Mouse (Mus musculus) left cerebral cortex, adult 8-10 months (tissue): Measurements from ENCODE around the gene Cdv3. TPM values are rescaled to one million over a fixed set of nuclear protein-coding genes. Genes with fewer than 3 reads are reported as not detected.

Source experiments
- total RNA-seq, 4 experiments: library from RNA; stranded (reverse); gene quantifications; 2 replicates each; pipeline ENCODE4 v1.2.4; 2022

Cdv3 gene
- total RNA-seq, 4 experiments from 2014 or later: 73.2 to 87.3 (median 76.9) TPM

Other genes starting within 250 kb of the Cdv3 start
- 10 to 100 TPM; 17.5 to 18.8 (median 17.9) TPM for gene Srprb, start 163.7 kb downstream of the Cdv3 start, total RNA-seq
- gene Gm20425, start 135.5 kb downstream of the Cdv3 start, total RNA-seq: 10 to 100 TPM in 3 of 4 experiments, 1 to 10 TPM in 1; 8.8 to 15.2 (median 12.5) TPM
- 100 to 1,000 TPM; 378 to 495 (median 418) TPM for gene Trf, start 135.4 kb downstream of the Cdv3 start, total RNA-seq
- 1 to 10 TPM in 2 of 4 experiments, not detected in 2; 1.0 to 1.2 TPM for gene 1300017J02Rik, start 60.8 kb downstream of the Cdv3 start, total RNA-seq
- gene Topbp1, start 60.6 kb downstream of the Cdv3 start, total RNA-seq: 10 to 100 TPM; 17.9 to 20.9 (median 19.4) TPM
- 1 to 10 TPM; 3.0 to 3.6 (median 3.3) TPM for gene Bfsp2, start 114.6 kb upstream of the Cdv3 start, total RNA-seq